Mouse (Mus musculus): Measurements from ENCODE around the gene Drd5. TPM values are rescaled to one million over a fixed set of nuclear protein-coding genes. Genes with fewer than 3 reads are reported as not detected.

Gene Drd5
- polyA plus RNA-seq (2012; rRNA removed) = not detected in 2 replicates

- TF ChIP-seq CTCF (IDR thresholded peaks at IDR 0.05; ENCODE audit: insufficient read depth, low read length) (no peak), POLR2A (IDR thresholded peaks at IDR 0.05; ENCODE audit: borderline replicate concordance, extremely low read depth, low read depth, low read length) (no peak)
- no peaks in the 10 kb centered on the region for H3K4me1 ChIP-seq (ENCODE audit: control insufficient read depth, insufficient read depth, low read length)
- no peak for DNase-seq
- 3% methylated on average over 67 of the region's 67 CpGs for WGBS
- no peak within 1 kb of the TSS for H3K4me3 ChIP-seq (replicated peaks; ENCODE audit: extremely low read depth, low read depth, low read length)
Observed at GRCm38 (mm10) chr5:38318966-38319786, at the start of gene Drd5. Drd5 (plus strand) TSS chr5:38319367.

- Histone ChIP-seq H3K4me1 (ENCODE audit: control insufficient read depth, insufficient read depth, low read length) (no peaks in the 10 kb centered on the region), H3K4me3 (replicated peaks; ENCODE audit: extremely low read depth, low read depth, low read length) (no peak overlapping the region)
- TF ChIP-seq POLR2A (IDR thresholded peaks at IDR 0.05; ENCODE audit: borderline replicate concordance, extremely low read depth, low read depth, low read length) (no peak), CTCF (IDR thresholded peaks at IDR 0.05; ENCODE audit: insufficient read depth, low read length) (no peak)
- DNase-seq = no peak
- 84% methylated on average over 3 of the region's 3 CpGs for WGBS
Observed at GRCm38 (mm10) chr5:38270942-38271341, 48.2 kb upstream of the Drd5 start.

- TF ChIP-seq POLR2A (IDR thresholded peaks at IDR 0.05; ENCODE audit: borderline replicate concordance, extremely low read depth, low read depth, low read length) (no peak), CTCF (IDR thresholded peaks at IDR 0.05; ENCODE audit: insufficient read depth, low read length) (no peak)
- H3K4me1 ChIP-seq (ENCODE audit: control insufficient read depth, insufficient read depth, low read length) = no peaks in the 10 kb centered on the region
- DNase-seq = no peak
- H3K4me3 ChIP-seq (replicated peaks; ENCODE audit: extremely low read depth, low read depth, low read length) = no peak overlapping the region
- 83% methylated on average over 4 of the region's 4 CpGs for whole genome bisulfite sequencing
Observed at GRCm38 (mm10) chr5:38273831-38274230, 45.3 kb upstream of the Drd5 start.

- no peaks in the 10 kb centered on the region for H3K4me1 ChIP-seq (ENCODE audit: control insufficient read depth, insufficient read depth, low read length)
- TF ChIP-seq CTCF (IDR thresholded peaks at IDR 0.05; ENCODE audit: insufficient read depth, low read length) = no peak
- TF ChIP-seq POLR2A (IDR thresholded peaks at IDR 0.05; ENCODE audit: borderline replicate concordance, extremely low read depth, low read depth, low read length) = no peak
- no peak for DNase-seq
- H3K4me3 ChIP-seq (replicated peaks; ENCODE audit: extremely low read depth, low read depth, low read length) = no peak within 1 kb of the TSS
- WGBS = 12% methylated on average over 4 of the region's 4 CpGs
Observed at GRCm38 (mm10) chr5:38275771-38276170, 43.4 kb upstream of the Drd5 start, which contains the start of gene Otop1. Otop1 (plus strand) TSS chr5:38275972.

- H3K4me3 ChIP-seq (replicated peaks; ENCODE audit: extremely low read depth, low read depth, low read length) = no peak overlapping the region
Observed at GRCm38 (mm10) chr5:38276451-38276850, 42.7 kb upstream of the Drd5 start.

GRCm38 (mm10) chr5:38277098-38277866, 41.9 kb upstream of the Drd5 start:
- DNase-seq = no peak

More at GRCm38 (mm10) chr5:38276451-38276850, 42.7 kb upstream of the Drd5 start:
- WGBS = 2% methylated on average over 19 of the region's 19 CpGs
- TF ChIP-seq POLR2A (IDR thresholded peaks at IDR 0.05; ENCODE audit: borderline replicate concordance, extremely low read depth, low read depth, low read length) = no peak
- no peak for TF ChIP-seq CTCF (IDR thresholded peaks at IDR 0.05; ENCODE audit: insufficient read depth, low read length)
- no peaks in the 10 kb centered on the region for H3K4me1 ChIP-seq (ENCODE audit: control insufficient read depth, insufficient read depth, low read length)
- DNase-seq = no peak

GRCm38 (mm10) chr5:38277936-38278600, 41.1 kb upstream of the Drd5 start:
- no peak for TF ChIP-seq CTCF (IDR thresholded peaks at IDR 0.05; ENCODE audit: insufficient read depth, low read length)
- TF ChIP-seq POLR2A (IDR thresholded peaks at IDR 0.05; ENCODE audit: borderline replicate concordance, extremely low read depth, low read depth, low read length) = no peak
- Histone ChIP-seq H3K4me3 (replicated peaks; ENCODE audit: extremely low read depth, low read depth, low read length) (no peak overlapping the region), H3K4me1 (ENCODE audit: control insufficient read depth, insufficient read depth, low read length) (no peaks in the 10 kb centered on the region)
- no peak for DNase-seq
- 16% methylated on average over 12 of the region's 12 CpGs for WGBS

More at GRCm38 (mm10) chr5:38277098-38277866, 41.9 kb upstream of the Drd5 start:
- H3K4me1 ChIP-seq (ENCODE audit: control insufficient read depth, insufficient read depth, low read length) = no peaks in the 10 kb centered on the region
- H3K4me3 ChIP-seq (replicated peaks; ENCODE audit: extremely low read depth, low read depth, low read length) = no peak overlapping the region
- WGBS = 2% methylated on average over 65 of the region's 65 CpGs
- TF ChIP-seq POLR2A (IDR thresholded peaks at IDR 0.05; ENCODE audit: borderline replicate concordance, extremely low read depth, low read depth, low read length) (no peak), CTCF (IDR thresholded peaks at IDR 0.05; ENCODE audit: insufficient read depth, low read length) (no peak)

- H3K4me3 ChIP-seq (replicated peaks; ENCODE audit: extremely low read depth, low read depth, low read length) = no peak overlapping the region
- DNase-seq = no peak
- no peaks in the 10 kb centered on the region for H3K4me1 ChIP-seq (ENCODE audit: control insufficient read depth, insufficient read depth, low read length)
- TF ChIP-seq CTCF (IDR thresholded peaks at IDR 0.05; ENCODE audit: insufficient read depth, low read length) = no peak
- no peak for TF ChIP-seq POLR2A (IDR thresholded peaks at IDR 0.05; ENCODE audit: borderline replicate concordance, extremely low read depth, low read depth, low read length)
- 25% methylated on average over 1 of the region's 1 CpGs for WGBS
Observed at GRCm38 (mm10) chr5:38280075-38280474, 39.1 kb upstream of the Drd5 start.

GRCm38 (mm10) chr5:38285724-38286123, 33.4 kb upstream of the Drd5 start:
- Histone ChIP-seq H3K4me3 (replicated peaks; ENCODE audit: extremely low read depth, low read depth, low read length) (no peak overlapping the region), H3K4me1 (ENCODE audit: control insufficient read depth, insufficient read depth, low read length) (no peaks in the 10 kb centered on the region)
- no peak for DNase-seq
- TF ChIP-seq CTCF (IDR thresholded peaks at IDR 0.05; ENCODE audit: insufficient read depth, low read length) = no peak
- no peak for TF ChIP-seq POLR2A (IDR thresholded peaks at IDR 0.05; ENCODE audit: borderline replicate concordance, extremely low read depth, low read depth, low read length)
- 65% methylated on average over 9 of the region's 9 CpGs for WGBS
